Mouse (Mus musculus): ENCODE measurements around the gene Magi1. TPM values are rescaled to one million over a fixed set of nuclear protein-coding genes. Genes with fewer than 3 reads are reported as not detected.

The Magi1 gene
- total and polyA plus RNA-seq, 3 experiments: not detected

DNA sequence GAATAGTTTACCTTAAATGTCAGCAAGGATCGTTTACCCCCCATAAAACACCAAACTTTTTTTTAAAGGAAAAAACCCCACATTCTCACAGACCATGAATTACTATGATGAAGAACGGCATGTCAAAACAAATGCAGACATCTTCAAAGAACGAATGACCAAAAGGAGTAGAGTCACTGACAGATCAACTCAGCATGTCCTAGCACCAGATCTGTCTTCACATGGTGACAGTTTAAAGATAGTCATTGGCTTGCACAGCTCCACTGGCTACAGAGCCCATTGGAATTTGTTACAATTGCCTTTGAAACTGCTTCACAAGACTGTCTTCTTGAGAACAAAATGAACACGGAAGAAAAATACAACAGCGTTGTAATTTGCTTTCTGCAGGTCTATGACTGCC lies 212.0 kb downstream of the Magi1 start:
- H3K9me3 ChIP-seq (replicated peaks; ENCODE audit: insufficient read depth, low read length): no peaks in the 10 kb centered on the region
- TF ChIP-seq CHD1 (IDR thresholded peaks at IDR 0.05; ENCODE audit: low read depth, low read length) (no peak), MAFK (IDR thresholded peaks at IDR 0.05; ENCODE audit: borderline replicate concordance, low read depth, low read length) (no peak), ELF1 (IDR thresholded peaks at IDR 0.05; ENCODE audit: low read depth, low read length) (no peak), POLR2AphosphoS5 (IDR thresholded peaks at IDR 0.05; ENCODE audit: borderline replicate concordance, low read depth, low read length) (no peak), ZNF384 (IDR thresholded peaks at IDR 0.05; ENCODE audit: low read depth, low read length) (no peak), EP300 (IDR thresholded peaks at IDR 0.05; ENCODE audit: low read depth in 1 of 2, low read length in 2 of 2) (no peak), UBTF (IDR thresholded peaks at IDR 0.05; ENCODE audit: borderline replicate concordance, insufficient read depth, low read depth, low read length) (no peak), RAD21 (IDR thresholded peaks at IDR 0.05; ENCODE audit: low read depth, low read length) (no peak), RCOR1 (IDR thresholded peaks at IDR 0.05; ENCODE audit: low read depth, low read length) (no peak), BHLHE40 (IDR thresholded peaks at IDR 0.05; ENCODE audit: borderline replicate concordance, low read depth, low read length) (no peak), USF1 (IDR thresholded peaks at IDR 0.05; ENCODE audit: low read depth, low read length) (no peak), MEF2A (IDR thresholded peaks at IDR 0.05; ENCODE audit: extremely low read depth, insufficient replicate concordance, low read depth, low read length, poor library complexity, severe bottlenecking) (no peak), E2F4 (IDR thresholded peaks at IDR 0.05; ENCODE audit: borderline replicate concordance, low read depth, low read length) (no peak), NRF1 (IDR thresholded peaks at IDR 0.05; ENCODE audit: insufficient read depth, low read depth, low read length, poor library complexity, severe bottlenecking) (no peak), POLR2AphosphoS2 (IDR thresholded peaks at IDR 0.05; ENCODE audit: low read length) (no peak), ZMIZ1 (IDR thresholded peaks at IDR 0.05; ENCODE audit: low read depth, low read length) (no peak), SMC3 (IDR thresholded peaks at IDR 0.05; ENCODE audit: low read depth, low read length) (no peak), ZKSCAN1 (IDR thresholded peaks at IDR 0.05; ENCODE audit: low read depth, low read length) (no peak), NELFE (IDR thresholded peaks at IDR 0.05; ENCODE audit: low read depth, low read length) (no peak), MAZ (IDR thresholded peaks at IDR 0.05; ENCODE audit: low read depth, low read length) (no peak)
- no peaks in the 10 kb centered on the region for H3K79me2 ChIP-seq (ENCODE audit: control insufficient read depth, insufficient read depth, low read length, poor library complexity)
- no peaks in the 10 kb centered on the region for H3K27me3 ChIP-seq (ENCODE audit: control insufficient read depth in 1 of 2, insufficient read depth in 2 of 2, low read length in 2 of 2)
- no peak overlapping the region for H3K9ac ChIP-seq (ENCODE audit: control insufficient read depth, low read depth, low read length, poor library complexity, severe bottlenecking)
- no peaks in the 10 kb centered on the region for H3K36me3 ChIP-seq (ENCODE audit: control insufficient read depth in 1 of 2, insufficient read depth in 2 of 2, low read length in 2 of 2)
- no peak for DNase-seq (ENCODE audit: low read depth, low spot score)
- H3K27ac ChIP-seq (ENCODE audit: control insufficient read depth, low read depth, low read length): no peak overlapping the region
- no peaks in the 10 kb centered on the region for H3K4me1 ChIP-seq (ENCODE audit: control insufficient read depth in 1 of 2, insufficient read depth in 2 of 2, low read length in 2 of 2)
- no peak overlapping the region for H3K4me3 ChIP-seq (ENCODE audit: control insufficient read depth in 1 of 2, insufficient read depth in 1 of 2, low read depth in 2 of 2, low read length in 2 of 2)

DNA sequence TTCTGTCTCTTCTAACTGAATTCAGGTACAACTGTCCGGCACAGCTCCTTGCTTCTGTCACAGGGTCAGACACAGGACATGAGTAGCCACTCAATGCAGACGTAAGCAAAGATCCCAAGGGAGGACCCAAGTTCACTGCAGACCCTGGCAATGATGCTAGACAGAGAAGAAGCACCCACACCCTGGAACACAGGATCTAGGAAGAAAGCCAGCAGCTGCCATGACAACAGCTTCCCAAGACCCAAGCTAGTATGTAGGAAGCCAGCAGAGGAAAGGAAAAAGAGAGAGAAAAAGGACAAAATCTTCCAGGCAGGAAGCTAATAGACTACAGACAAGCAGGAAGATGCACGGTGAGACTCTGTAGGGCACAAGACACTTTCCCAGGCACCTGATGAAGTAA lies 213.0 kb downstream of the Magi1 start:
- no peak for DNase-seq (ENCODE audit: low read depth, low spot score)
- H3K9ac ChIP-seq (ENCODE audit: control insufficient read depth, low read depth, low read length, poor library complexity, severe bottlenecking): no peak overlapping the region
- no peak overlapping the region for H3K4me3 ChIP-seq (ENCODE audit: control insufficient read depth in 1 of 2, insufficient read depth in 1 of 2, low read depth in 2 of 2, low read length in 2 of 2)
- no peaks in the 10 kb centered on the region for H3K9me3 ChIP-seq (replicated peaks; ENCODE audit: insufficient read depth, low read length)
- H3K36me3 ChIP-seq (ENCODE audit: control insufficient read depth in 1 of 2, insufficient read depth in 2 of 2, low read length in 2 of 2): no peaks in the 10 kb centered on the region
- no peak overlapping the region for H3K27ac ChIP-seq (ENCODE audit: control insufficient read depth, low read depth, low read length)
- H3K4me1 ChIP-seq (ENCODE audit: control insufficient read depth in 1 of 2, insufficient read depth in 2 of 2, low read length in 2 of 2): no peaks in the 10 kb centered on the region
- no peaks in the 10 kb centered on the region for H3K27me3 ChIP-seq (ENCODE audit: control insufficient read depth in 1 of 2, insufficient read depth in 2 of 2, low read length in 2 of 2)
- no peaks in the 10 kb centered on the region for H3K79me2 ChIP-seq (ENCODE audit: control insufficient read depth, insufficient read depth, low read length, poor library complexity)
- TF ChIP-seq CHD2 (IDR thresholded peaks at IDR 0.05; ENCODE audit: low read length) (no peak), TBP (IDR thresholded peaks at IDR 0.05; ENCODE audit: low read depth, low read length) (no peak), ZC3H11A (IDR thresholded peaks at IDR 0.05; ENCODE audit: low read depth, low read length) (no peak), HCFC1 (IDR thresholded peaks at IDR 0.05; ENCODE audit: low read depth, low read length) (no peak), TAL1 (IDR thresholded peaks at IDR 0.05; ENCODE audit: low read length) (no peak), GABPA (IDR thresholded peaks at IDR 0.05; ENCODE audit: low read depth, low read length) (no peak), RCOR1 (IDR thresholded peaks at IDR 0.05; ENCODE audit: low read depth, low read length) (no peak), MAX (IDR thresholded peaks at IDR 0.05; ENCODE audit: low read length) (no peak), BHLHE40 (IDR thresholded peaks at IDR 0.05; ENCODE audit: borderline replicate concordance, low read depth, low read length) (no peak), SMC3 (IDR thresholded peaks at IDR 0.05; ENCODE audit: low read depth, low read length) (no peak), ZNF384 (IDR thresholded peaks at IDR 0.05; ENCODE audit: low read depth, low read length) (no peak), JUND (IDR thresholded peaks at IDR 0.05; ENCODE audit: low read depth, low read length) (no peak), USF1 (IDR thresholded peaks at IDR 0.05; ENCODE audit: low read depth, low read length) (no peak), NRF1 (IDR thresholded peaks at IDR 0.05; ENCODE audit: insufficient read depth, low read depth, low read length, poor library complexity, severe bottlenecking) (no peak), KAT2A (conservative IDR thresholded peaks at IDR 0.05; ENCODE audit: low read depth, low read length) (no peak), EP300 (IDR thresholded peaks at IDR 0.05; ENCODE audit: low read depth in 1 of 2, low read length in 2 of 2) (no peak), CTCF (IDR thresholded peaks at IDR 0.05 in 2 of 3, conservative IDR thresholded peaks at IDR 0.05 in 1 of 3; ENCODE audit: control insufficient read depth in 1 of 3, insufficient read depth in 1 of 3, low read depth in 2 of 3, low read length in 3 of 3, poor library complexity in 1 of 3, severe bottlenecking in 1 of 3) (no peak), MYC (IDR thresholded peaks at IDR 0.05; ENCODE audit: low read depth, low read length) (no peak), ZKSCAN1 (IDR thresholded peaks at IDR 0.05; ENCODE audit: low read depth, low read length) (no peak)

Measured in MEL (cell line).